Mouse (Mus musculus) liver, adult 2 months (tissue): ENCODE data around the gene Clk3.

Source experiments
- CTCF ChIP-seq: fragments of 200-500 bp; IDR thresholded peaks from 2 replicates; pipeline ENCODE4 v1.5.1; 2011; ENCODE audit warnings: low read depth, low read length, control low read depth
- POLR2A ChIP-seq: fragments of 200-500 bp; IDR thresholded peaks from 2 replicates; pipeline ENCODE4 v1.6.1; 2011; ENCODE audit warnings: low read length, control low read depth; ENCODE audit not compliant: insufficient read depth; ENCODE audit errors: extremely low read depth

GRCm38 (mm10) chr9:57775736-57776135 lies 10.1 kb upstream of the Clk3 start:
- TF ChIP-seq POLR2A (no peak), CTCF (no peak)
